Mouse (Mus musculus) ovary, postnatal 14 days (tissue): Measurements from ENCODE around the gene Klk4.

ENCODE experiments used
- DNase-seq: peaks from one replicate; pipeline ENCODE4 v3.0.0; 2022; ENCODE audit warnings: low spot score

Gene Klk4

GRCm38 (mm10) chr7:43880912-43881311 is at the start of gene Klk4:
Klk4 (plus strand) TSS chr7:43881160.
- no peak for DNase-seq

- DNase-seq = no peak
These were observed 39.3 kb upstream of the Klk4 start, which contains the start of gene Klk5 for GRCm38 (mm10) chr7:43841701-43842100. Klk5 (plus strand) TSS chr7:43841971.

GRCm38 (mm10) chr7:43843801-43844200 is 37.2 kb upstream of the Klk4 start:
- DNase-seq = no peak

GRCm38 (mm10) chr7:43851616-43852015 is 29.3 kb upstream of the Klk4 start:
- DNase-seq = no peak

- DNase-seq = no peak
These were observed 26.1 kb upstream of the Klk4 start for GRCm38 (mm10) chr7:43854642-43855380.

- DNase-seq = no peak
These were observed 25.3 kb upstream of the Klk4 start for GRCm38 (mm10) chr7:43855709-43856108.

- DNase-seq = no peak
These were observed 24.7 kb upstream of the Klk4 start for GRCm38 (mm10) chr7:43856307-43856706.

GRCm38 (mm10) chr7:43857501-43857900 is 23.5 kb upstream of the Klk4 start:
- DNase-seq = no peak

- DNase-seq = no peak
These were observed 20.5 kb upstream of the Klk4 start for GRCm38 (mm10) chr7:43860411-43860810.

GRCm38 (mm10) chr7:43873237-43873636 is 7.7 kb upstream of the Klk4 start:
- DNase-seq = peak; percentile 39

GRCm38 (mm10) chr7:43873674-43874073 is 7.3 kb upstream of the Klk4 start:
- no peak for DNase-seq

GRCm38 (mm10) chr7:43874868-43875375 is 6.0 kb upstream of the Klk4 start:
- DNase-seq = no peak

- no peak for DNase-seq
These were observed 4.5 kb upstream of the Klk4 start for GRCm38 (mm10) chr7:43876444-43876843.

GRCm38 (mm10) chr7:43878281-43878680 is 2.7 kb upstream of the Klk4 start:
- no peak for DNase-seq

GRCm38 (mm10) chr7:43882346-43882745 is 1.4 kb downstream of the Klk4 start:
- DNase-seq = no peak

- no peak for DNase-seq
These were observed 1.9 kb downstream of the Klk4 start for GRCm38 (mm10) chr7:43882811-43883210.

GRCm38 (mm10) chr7:43883547-43883946 is 2.6 kb downstream of the Klk4 start:
- DNase-seq = peak; percentile 41

GRCm38 (mm10) chr7:43891365-43891764 is 10.4 kb downstream of the Klk4 start:
- no peak for DNase-seq

- no peak for DNase-seq
These were observed 10.8 kb downstream of the Klk4 start for GRCm38 (mm10) chr7:43891788-43892187.

- peak; percentile 88 for DNase-seq
These were observed 13.9 kb downstream of the Klk4 start for GRCm38 (mm10) chr7:43894836-43895235.

GRCm38 (mm10) chr7:43914821-43915220 is 33.9 kb downstream of the Klk4 start:
- DNase-seq = no peak

GRCm38 (mm10) chr7:43918426-43918825 is 37.5 kb downstream of the Klk4 start:
- no peak for DNase-seq

- DNase-seq = no peak
These were observed 37.9 kb downstream of the Klk4 start for GRCm38 (mm10) chr7:43918871-43919270.
